Mouse (Mus musculus) G1E (cell line): ENCODE data around the gene Tmc8.

Experiments
- CTCF ChIP-seq: IDR thresholded peaks from 2 replicates; pipeline ENCODE4 v1.5.1; 2012; ENCODE audit warnings: low read depth, low read length, inconsistent platforms, mixed read lengths
- GATA1 ChIP-seq: IDR thresholded peaks from 2 replicates; pipeline ENCODE4 v1.6.1; 2012; ENCODE audit warnings: borderline replicate concordance, low read length, inconsistent platforms, mixed read lengths
- GATA2 ChIP-seq: IDR thresholded peaks from 2 replicates; pipeline ENCODE4 v1.6.1; 2012; ENCODE audit warnings: low read depth, low read length, inconsistent platforms, borderline replicate concordance
- POLR2AphosphoS5 ChIP-seq: IDR thresholded peaks from 2 replicates; pipeline ENCODE4 v1.6.1; 2012; ENCODE audit warnings: low read depth, low read length, inconsistent platforms; ENCODE audit not compliant: insufficient replicate concordance
- TAL1 ChIP-seq: conservative IDR thresholded peaks from 2 replicates; pipeline ENCODE4 v1.6.1; 2012; ENCODE audit warnings: low read depth, low read length, inconsistent platforms, mixed read lengths

DNA sequence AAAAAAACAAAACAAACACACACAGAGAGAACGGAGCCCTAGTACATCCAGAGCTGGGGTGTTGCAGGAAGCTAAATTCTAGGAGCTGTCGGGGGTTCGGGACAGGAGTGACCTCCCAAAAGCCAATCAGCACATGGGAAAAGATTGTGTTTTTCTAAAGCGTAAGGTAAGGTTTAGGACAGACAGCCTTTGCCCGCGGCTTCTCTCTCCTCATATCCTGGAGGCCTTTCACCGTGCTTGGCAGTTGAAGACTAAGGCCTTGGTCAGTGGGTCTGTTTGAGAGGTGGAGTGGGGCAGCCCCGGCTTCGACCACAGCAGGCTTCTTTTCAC is 794 bp downstream of the Tmc8 start:
- TF ChIP-seq CTCF = no peak
- TF ChIP-seq GATA2 = no peak
- no peak for TF ChIP-seq GATA1
- no peak for TF ChIP-seq POLR2AphosphoS5
- TF ChIP-seq TAL1 = no peak
